Mouse (Mus musculus): ENCODE measurements around the gene Hoxd12. TPM values are rescaled to one million over a fixed set of nuclear protein-coding genes. Genes with fewer than 3 reads are reported as not detected.

Hoxd12 gene
- polyA plus RNA-seq, 1 experiment from 2014 or later: not detected

- Histone ChIP-seq H3K36me3 (no peaks in the 10 kb centered on the region), H3K4me3 (peak overlapping the region; percentile 49), H3K4me1 (no peaks in the 10 kb centered on the region), H3K9me3 (replicated peaks) (no peaks in the 10 kb centered on the region), H3K27ac (peak overlapping the region; percentile 85; the same call in 1 of the 2 replicates), H3K4me2 (replicated peaks) (peak overlapping the region; percentile 49), H3K9ac (peak overlapping the region; percentile 53), H3K27me3 (peaks cover 97% of the 10 kb centered on the region)
- WGBS: 2% methylated on average over 17 of the region's 17 CpGs
- no peak for ATAC-seq (ENCODE audit: low FRiP score)
These were observed 50.4 kb downstream of the Hoxd12 start for GRCm38 (mm10) chr2:74725171-74725570.

- 5% methylated on average over 5 of the region's 5 CpGs for WGBS
- H3K27me3 ChIP-seq: peaks cover 96% of the 10 kb centered on the region
- peak within 1 kb of the TSS; percentile 49 for H3K4me3 ChIP-seq
- no peaks in the 10 kb centered on the region for H3K4me1 ChIP-seq
- peak within 1 kb of the TSS; percentile 73 for H3K9ac ChIP-seq
- no peaks in the 10 kb centered on the region for H3K9me3 ChIP-seq (replicated peaks)
- peak within 1 kb of the TSS; percentile 49 for H3K4me2 ChIP-seq (replicated peaks)
- no peaks in the 10 kb centered on the region for H3K36me3 ChIP-seq
- peak within 1 kb of the TSS; percentile 85 for H3K27ac ChIP-seq
- ATAC-seq (ENCODE audit: low FRiP score): no peak; the same call in 1 of the 2 replicates
These were observed 51.7 kb downstream of the Hoxd12 start, which contains the start of gene Gm28230 for GRCm38 (mm10) chr2:74726551-74726950. Gene Gm28230, plus strand, starts transcription at chr2:74726728.

- WGBS: under 1% methylated on average over 42 of the region's 43 CpGs
- Histone ChIP-seq H3K9me3 (replicated peaks) (no peaks in the 10 kb centered on the region), H3K27ac (peak overlapping the region; percentile 85), H3K4me2 (replicated peaks) (peak overlapping the region; percentile 49), H3K27me3 (peaks cover 95% of the 10 kb centered on the region), H3K4me3 (peak overlapping the region; percentile 49), H3K9ac (peak overlapping the region; percentile 73), H3K36me3 (no peaks in the 10 kb centered on the region), H3K4me1 (no peaks in the 10 kb centered on the region)
- ATAC-seq (ENCODE audit: low FRiP score): peak; percentile 62; the same call in 1 of the 2 replicates
These were observed 52.3 kb downstream of the Hoxd12 start for GRCm38 (mm10) chr2:74726973-74727639.

MicroRNAs encoded within 50 kb of the gene (microRNA counts, 519-probe panel; counts per million panel counts)
- microRNA mmu-miR-10b: 4,735 counts per million, percentile 88 among the panel's probes with 10 or more counts

Small RNA genes lying within 50 kb of the gene (microRNA-seq; reads per million reads assigned to microRNA genes)
- gene Gm44463 (not detected), gene Mir10b (15,548 reads per million, percentile 97 among the genes with 10 or more reads in this experiment)

Other genes with a start within 250 kb of the Hoxd12 start
- gene Lnpk, start 95.6 kb upstream of the Hoxd12 start, polyA plus RNA-seq (2016; fragmentation: Nextera tagmentation; extraction: Ambion mirVana): 57.8 and 61.1 TPM in 2 replicates
- 2.7 and 3.2 TPM in 2 replicates for gene Evx2, start 15.5 kb upstream of the Hoxd12 start, polyA plus RNA-seq (2016; fragmentation: Nextera tagmentation; extraction: Ambion mirVana)
- not detected in 2 replicates for gene Hoxd13, start 6.7 kb upstream of the Hoxd12 start, polyA plus RNA-seq (2016; fragmentation: Nextera tagmentation; extraction: Ambion mirVana)
- gene Hoxd11, start 4.5 kb downstream of the Hoxd12 start, polyA plus RNA-seq (2016; fragmentation: Nextera tagmentation; extraction: Ambion mirVana): not detected in 2 replicates
- not detected in 2 replicates for gene Hoxd10, start 16.9 kb downstream of the Hoxd12 start, polyA plus RNA-seq (2016; fragmentation: Nextera tagmentation; extraction: Ambion mirVana)
- 0.10 TPM in 1 of 2 replicates, not detected in the other for gene Hoxd9, start 22.7 kb downstream of the Hoxd12 start, polyA plus RNA-seq (2016; fragmentation: Nextera tagmentation; extraction: Ambion mirVana)
- 0.14 and 0.46 TPM in 2 replicates for gene Hoxd8, start 29.6 kb downstream of the Hoxd12 start, polyA plus RNA-seq (2016; fragmentation: Nextera tagmentation; extraction: Ambion mirVana)
- gene Hoxd3, start 36.9 kb downstream of the Hoxd12 start, polyA plus RNA-seq (2016; fragmentation: Nextera tagmentation; extraction: Ambion mirVana): 69.6 and 83.5 TPM in 2 replicates
- 3.6 and 4.6 TPM in 2 replicates for gene Hoxd4, start 36.9 kb downstream of the Hoxd12 start, polyA plus RNA-seq (2016; fragmentation: Nextera tagmentation; extraction: Ambion mirVana)
- 0.66 and 1.1 TPM in 2 replicates for gene Gm28230, start 51.7 kb downstream of the Hoxd12 start, polyA plus RNA-seq (2016; fragmentation: Nextera tagmentation; extraction: Ambion mirVana)
- 2.5 and 3.3 TPM in 2 replicates for gene Hoxd1, start 88.0 kb downstream of the Hoxd12 start, polyA plus RNA-seq (2016; fragmentation: Nextera tagmentation; extraction: Ambion mirVana)
- 131 TPM in 2 replicates for gene Mtx2, start 150.8 kb downstream of the Hoxd12 start, polyA plus RNA-seq (2016; fragmentation: Nextera tagmentation; extraction: Ambion mirVana)

All from hindbrain, embryonic 12.5 days (tissue).